Mouse (Mus musculus): ENCODE measurements around the gene Ly6c1.
"Not testable (repeated sequence)": the region's sequence is repeated elsewhere in the genome, so short reads cannot be mapped to it uniquely, and the experiment has no call there.

DNA sequence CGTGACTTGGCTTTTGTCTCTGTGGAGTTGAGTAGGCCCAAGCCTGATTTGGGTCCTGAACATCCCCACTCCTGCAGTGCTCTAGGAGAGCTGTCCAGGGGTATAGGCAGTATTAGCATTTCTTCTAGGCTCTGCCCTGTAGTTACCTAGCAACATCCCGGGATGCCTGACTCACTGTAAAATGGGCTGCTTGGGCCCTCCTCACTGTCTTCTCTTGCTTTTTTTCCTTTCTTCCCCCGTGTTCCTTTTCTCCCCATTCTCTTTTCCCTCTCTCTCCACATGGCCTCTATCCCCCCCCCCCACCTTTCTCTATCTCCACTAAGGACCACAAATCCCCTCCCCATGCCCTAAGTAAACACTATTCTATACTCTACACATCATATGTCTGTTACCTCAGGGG is 2.5 kb upstream of the Ly6c1 start:
- not testable (repeated sequence) for TF ChIP-seq FLI1 (IDR thresholded peaks at IDR 0.05; ENCODE audit: low read length); GATA1 (IDR thresholded peaks at IDR 0.05; ENCODE audit: borderline replicate concordance, low read length)
